ENCODE assay signal across 9 mouse cellular contexts in genomic region chr13:43991774-43992173, GRCm38 (mm10).
DNase-seq lines count a peak whose midpoint lies in the region; ATAC-seq and TF ChIP-seq lines count a peak whose summit lies in the region.
"Had no signal": no experiment of that assay in that cellular context is flagged by ENCODE, and none has a peak within 500 bp of the region (broad histone marks: within the 10 kb centered on the region; RNA-seq: fewer than 3 reads in every experiment).

No protein-coding gene starts in this region.

- no peak overlapping the region for H3K4me2 ChIP-seq in hindbrain, postnatal 0 days (ENCODE audit: low read depth, low read length)
- H3K4me2 ChIP-seq in lung, embryonic 14.5 days, result peak overlapping the region; percentile 5
- H3K4me2 ChIP-seq: midbrain, embryonic 12.5 days had no signal

- POLR2A ChIA-PET in Patski (lab: Charles Lee), result no interaction called here

- WGBS in hindbrain, postnatal 0 days, result 34% methylated on average over 5 of the region's 5 CpGs
- WGBS in hindbrain, embryonic 10.5 days, result 73% methylated on average over 5 of the region's 5 CpGs
- WGBS in lung, embryonic 14.5 days, result 5% methylated on average over 5 of the region's 5 CpGs

- no peaks in the 10 kb centered on the region for H3K27me3 ChIP-seq in hindbrain, postnatal 0 days (ENCODE audit: insufficient read depth, low read length)
- peaks cover 12% of the 10 kb centered on the region; the same call in 1 of the 2 replicates for H3K27me3 ChIP-seq in hindbrain, embryonic 10.5 days (ENCODE audit: insufficient read depth, poor library complexity, severe bottlenecking)
- H3K27me3 ChIP-seq in Patski, result no peaks in the 10 kb centered on the region
- no peaks in the 10 kb centered on the region for H3K27me3 ChIP-seq in lung, embryonic 14.5 days (ENCODE audit: insufficient read depth, low read length)

- no peaks in the 10 kb centered on the region for H3K36me3 ChIP-seq in hindbrain, postnatal 0 days (ENCODE audit: insufficient read depth, low read length)
- H3K36me3 ChIP-seq in hindbrain, embryonic 10.5 days, result no peaks in the 10 kb centered on the region
- H3K36me3 ChIP-seq in lung, embryonic 14.5 days (ENCODE audit: insufficient read depth), result no peaks in the 10 kb centered on the region
- H3K36me3 ChIP-seq: midbrain, embryonic 12.5 days had no signal

- no peaks in the 10 kb centered on the region for H3K9me3 ChIP-seq in hindbrain, postnatal 0 days (ENCODE audit: low read length)
- H3K9me3 ChIP-seq in hindbrain, embryonic 10.5 days, result 0 out of 2 replicates have a peak, but pooled peaks cover 2% of the 10 kb centered on the region
- H3K9me3 ChIP-seq in lung, embryonic 14.5 days (ENCODE audit: low read depth, low read length), result no peaks in the 10 kb centered on the region
- H3K9me3 ChIP-seq: midbrain, embryonic 12.5 days had no signal

- CTCF ChIA-PET in Patski (lab: Charles Lee), result no interaction called here

- no peak for TF ChIP-seq CTCF in hindbrain, postnatal 0 days (IDR thresholded peaks at IDR 0.05; ENCODE audit: low read depth)
- no peak for TF ChIP-seq CTCF in Patski (IDR thresholded peaks at IDR 0.05)
- TF ChIP-seq CTCF in lung, embryonic 14.5 days (IDR thresholded peaks at IDR 0.05; ENCODE audit: low read depth), result no peak

- H3K4me3 ChIP-seq in hindbrain, postnatal 0 days (ENCODE audit: low read length), result no peak overlapping the region
- no peak overlapping the region for H3K4me3 ChIP-seq in hindbrain, embryonic 10.5 days
- no peak overlapping the region for H3K4me3 ChIP-seq in lung, embryonic 14.5 days (ENCODE audit: low read depth, low read length)
- H3K4me3 ChIP-seq: midbrain, embryonic 12.5 days had no signal

- ATAC-seq in hindbrain, postnatal 0 days, result 0 out of 2 replicates have a peak, but pooled peaks have one; percentile 21
- ATAC-seq in Patski, result no peak
- peak; percentile 65 for ATAC-seq in lung, embryonic 14.5 days (ENCODE audit: insufficient read depth)

- in situ Hi-C loops in Patski (cut with MboI; ENCODE audit: low pct_unique_long_range_greater_than_20kb), result no loop called here

- peaks cover 13% of the 10 kb centered on the region for H3K4me1 ChIP-seq in hindbrain, postnatal 0 days (ENCODE audit: insufficient read depth, low read length)
- peaks cover 25% of the 10 kb centered on the region for H3K4me1 ChIP-seq in hindbrain, embryonic 10.5 days (replicated peaks)
- H3K4me1 ChIP-seq in lung, embryonic 14.5 days (ENCODE audit: insufficient read depth), result peaks cover 12% of the 10 kb centered on the region

- peak; percentile 76 for DNase-seq in hindbrain, postnatal 0 days (ENCODE audit: low spot score)
- DNase-seq in hindbrain, embryonic 10.5 days (ENCODE audit: low spot score), result no peak
- peak; percentile 96 for DNase-seq in Patski (ENCODE audit: low read depth, low spot score)
- DNase-seq in cerebellum, postnatal 14 days, result peak; percentile 39 to 52
- DNase-seq in kidney, adult 11 months, result peak; percentile 82
- DNase-seq in lung, embryonic 14.5 days, result peak; percentile 96
- peak; percentile 36 for DNase-seq in urinary bladder, postnatal 25 days (ENCODE audit: low spot score)
- DNase-seq in c-Kit-positive CD71-positive TER-119-positive erythroid progenitor cells, embryonic 14.5 days (ENCODE audit: low spot score), result no peak

- H3K27ac ChIP-seq in hindbrain, postnatal 0 days, result no peak overlapping the region
- H3K27ac ChIP-seq in hindbrain, embryonic 10.5 days, result no peak overlapping the region
- H3K27ac ChIP-seq in lung, embryonic 14.5 days (ENCODE audit: low read depth), result no peak overlapping the region; the same call in 1 of the 2 replicates
- H3K27ac ChIP-seq: midbrain, embryonic 12.5 days had no signal

- no peak overlapping the region for H3K9ac ChIP-seq in hindbrain, postnatal 0 days (replicated peaks; ENCODE audit: low read length)
- no peak overlapping the region for H3K9ac ChIP-seq in lung, embryonic 14.5 days
- H3K9ac ChIP-seq: midbrain, embryonic 12.5 days had no signal

Comparison
In these comparisons a context has a peak if more than half of its experiments do, and no peak if none do; other contexts are left out.
1. DNase-seq: peak in hindbrain, postnatal 0 days (single experiment), Patski (single experiment), cerebellum, postnatal 14 days (2 of 2), kidney, adult 11 months (single experiment), lung, embryonic 14.5 days (single experiment) and urinary bladder, postnatal 25 days (single experiment); none in hindbrain, embryonic 10.5 days (single experiment) and c-Kit-positive CD71-positive TER-119-positive erythroid progenitor cells, embryonic 14.5 days (single experiment).